Mouse (Mus musculus) neutrophil, adult 59 days (primary cell): ENCODE data around the gene Lepr. TPM values are rescaled to one million over a fixed set of nuclear protein-coding genes. Genes with fewer than 3 reads are reported as not detected.

Source experiments
- total RNA-seq, 2 experiments: library from RNA; stranded (reverse); gene quantifications; 1 replicate in 1 of 2; 2 replicates in 1 of 2; pipeline ENCODE4 v1.2.4; 2023

Lepr gene
- 1 to 10 TPM in 1 of 2 experiments, under 1 TPM in 1; 0.87 to 1.0 TPM for total RNA-seq

GRCm38 (mm10) chr4:101717367-101718121 is at the start of gene Lepr:
Lepr (plus strand) TSS chr4:101717404.

DNA sequence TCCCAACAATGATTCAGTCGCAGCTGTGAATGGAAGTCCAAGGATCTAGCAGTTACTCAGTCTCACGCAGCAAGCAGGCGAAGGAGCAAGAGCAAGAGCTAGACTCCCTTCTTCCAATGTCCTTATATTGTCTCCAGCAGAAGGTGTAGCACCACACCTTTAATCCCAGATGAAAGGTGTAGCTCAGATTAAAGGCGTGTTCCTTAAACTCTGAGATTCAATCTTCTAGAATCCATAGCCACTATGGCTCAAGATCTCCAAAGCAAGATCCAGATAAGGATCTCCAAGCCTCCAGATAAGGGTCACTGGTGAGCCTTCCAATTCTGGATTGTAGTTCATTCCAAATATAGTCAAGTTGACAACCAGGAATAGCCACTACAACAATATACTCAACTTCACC is 126.7 kb downstream of the Lepr start, which contains the start of gene B020004J07Rik:
Gene B020004J07Rik (minus strand): TSS at position 101 of the 400 bp plus-strand sequence.

Other genes with a start within 250 kb of the Lepr start
- gene Dnajc6, start 220.8 kb upstream of the Lepr start, total RNA-seq, result 1 to 10 TPM; 1.1 to 2.9 TPM
- 10 to 100 TPM; 47.5 to 55.4 TPM for gene Leprot, start 69.7 kb upstream of the Lepr start, total RNA-seq
- gene B020004J07Rik, start 126.6 kb downstream of the Lepr start, total RNA-seq, result not detected
- not detected for gene C130073F10Rik, start 176.4 kb downstream of the Lepr start, total RNA-seq
- gene Gm12800, start 191.7 kb downstream of the Lepr start, total RNA-seq, result not detected
- gene Gm12794, start 223.0 kb downstream of the Lepr start, total RNA-seq, result not detected